Mouse (Mus musculus): Measurements from ENCODE around the gene Ddx52. TPM values are rescaled to one million over a fixed set of nuclear protein-coding genes. Genes with fewer than 3 reads are reported as not detected.

The Ddx52 gene
- polyA plus RNA-seq, 1 experiment, result 19.5 TPM

GRCm38 (mm10) chr11:83969040-83969439 is 27.2 kb downstream of the Ddx52 start:
- DNase-seq (ENCODE audit: low spot score), result no peak

GRCm38 (mm10) chr11:83974561-83975346 is 32.9 kb downstream of the Ddx52 start:
- no peak for DNase-seq (ENCODE audit: low spot score)

DNA sequence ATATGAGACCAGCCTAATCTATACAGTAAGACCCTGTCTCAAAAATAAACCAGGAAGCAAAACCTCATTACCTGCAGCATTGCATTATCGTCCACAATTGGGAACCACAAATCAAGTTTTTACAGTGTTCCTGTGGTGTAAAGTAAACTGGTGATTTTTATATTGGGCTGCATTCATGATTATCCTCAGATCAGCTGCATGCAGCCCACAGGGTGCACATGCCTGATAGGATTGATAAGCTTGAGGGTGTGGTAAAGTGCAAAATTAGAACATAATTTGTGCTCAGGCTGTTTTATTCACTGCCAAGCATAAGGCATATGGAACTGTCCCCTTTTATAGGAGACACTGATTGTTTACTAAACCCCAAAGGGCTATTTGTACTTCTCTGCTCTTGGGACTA is 33.6 kb downstream of the Ddx52 start:
- no peak for DNase-seq (ENCODE audit: low spot score)

DNA sequence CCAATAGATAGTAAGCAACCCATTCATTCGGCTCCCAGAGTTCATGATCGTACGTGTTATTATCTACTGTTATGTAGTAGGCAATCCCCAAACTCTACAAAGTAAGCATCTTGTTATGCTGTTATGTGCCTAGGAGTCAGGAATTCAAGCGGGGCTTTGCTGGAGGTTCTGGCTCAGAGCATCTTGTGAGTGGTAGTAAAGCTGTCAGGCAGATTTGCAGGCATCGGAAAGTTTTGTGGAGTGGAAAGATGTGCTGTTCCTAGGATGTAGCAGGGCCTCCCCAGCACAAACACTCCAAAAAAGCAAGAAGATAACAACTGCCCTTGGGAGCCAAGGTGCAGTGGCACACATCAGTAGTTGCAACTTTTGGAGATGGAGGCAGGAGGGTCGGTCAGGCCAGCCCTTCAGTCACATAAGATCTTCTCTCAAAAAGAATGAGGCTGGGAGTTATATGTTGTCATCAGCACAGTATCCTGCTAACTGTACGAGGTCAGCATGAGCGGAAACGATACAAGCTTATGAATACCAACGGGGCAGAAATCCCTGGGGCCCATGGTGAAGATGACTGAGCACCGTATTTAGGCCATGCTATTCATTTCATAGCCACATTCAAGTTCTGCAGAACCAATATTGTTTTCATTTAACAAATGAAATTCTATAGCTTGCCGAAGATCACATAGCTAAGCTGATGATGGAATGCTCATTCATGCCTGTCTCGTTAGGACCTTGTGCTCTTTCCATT is 34.5 kb downstream of the Ddx52 start:
- no peak for DNase-seq (ENCODE audit: low spot score)

- DNase-seq (ENCODE audit: low spot score), result no peak
These were observed 35.9 kb downstream of the Ddx52 start for GRCm38 (mm10) chr11:83977810-83978209.

DNA sequence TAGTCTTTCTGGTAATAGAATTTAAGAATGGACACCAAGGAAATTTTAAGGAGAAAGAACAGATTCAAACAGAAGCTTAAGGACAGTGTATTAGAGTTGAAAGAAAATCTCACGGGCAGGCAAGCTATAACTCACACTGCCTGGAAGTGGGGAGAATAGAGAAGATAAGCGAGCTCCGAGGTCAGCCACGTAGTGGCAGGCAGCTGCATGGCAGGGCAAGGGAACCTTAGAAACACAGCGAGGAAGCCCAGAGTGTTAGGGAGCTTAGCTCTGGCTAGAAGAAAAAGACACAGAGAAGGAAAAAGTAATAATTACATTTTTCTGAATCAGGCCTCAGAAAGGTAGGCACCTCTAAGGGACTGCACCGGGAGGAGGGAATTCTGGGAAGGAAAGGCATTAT is 38.1 kb downstream of the Ddx52 start:
- no peak for DNase-seq (ENCODE audit: low spot score)

DNA sequence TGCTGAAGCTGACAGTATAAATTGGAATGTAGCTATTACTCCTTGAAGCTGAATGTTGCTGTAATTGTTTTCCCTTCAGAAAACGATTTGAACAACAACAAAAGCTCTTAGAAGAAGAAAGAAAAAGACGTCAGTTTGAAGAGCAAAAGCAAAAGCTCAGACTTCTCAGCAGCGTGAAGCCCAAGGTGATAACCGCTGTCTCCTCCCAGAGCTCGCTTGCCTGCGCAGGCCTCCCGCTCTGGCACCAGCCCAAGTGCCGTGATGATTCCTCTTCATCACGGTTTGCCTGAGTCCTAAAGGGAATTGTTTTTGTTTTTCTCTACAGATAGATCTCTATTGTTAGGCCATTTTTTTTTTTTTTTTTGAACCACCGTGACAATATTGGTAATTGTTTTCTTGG is 39.5 kb downstream of the Ddx52 start:
- no peak for DNase-seq (ENCODE audit: low spot score)

DNA sequence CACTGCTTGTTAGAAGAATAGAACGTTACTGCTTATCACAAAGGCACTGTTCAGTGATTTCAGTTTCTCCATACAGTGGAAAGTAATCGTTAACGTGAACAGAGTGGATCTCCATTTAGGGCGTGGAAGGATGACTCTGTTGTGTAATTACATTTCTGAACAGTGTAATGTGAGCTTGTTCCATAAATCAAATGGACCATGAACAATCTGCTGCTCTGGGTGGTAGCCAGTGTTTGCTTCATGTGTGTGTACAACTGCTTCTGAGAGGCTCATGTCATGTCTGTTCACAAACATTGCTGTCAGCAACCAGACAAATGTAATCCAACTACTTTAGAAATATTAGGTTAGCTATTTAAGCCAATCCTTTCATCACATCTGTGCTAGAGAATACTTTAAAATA is 49.8 kb downstream of the Ddx52 start:
- no peak for DNase-seq (ENCODE audit: low spot score)

DNA sequence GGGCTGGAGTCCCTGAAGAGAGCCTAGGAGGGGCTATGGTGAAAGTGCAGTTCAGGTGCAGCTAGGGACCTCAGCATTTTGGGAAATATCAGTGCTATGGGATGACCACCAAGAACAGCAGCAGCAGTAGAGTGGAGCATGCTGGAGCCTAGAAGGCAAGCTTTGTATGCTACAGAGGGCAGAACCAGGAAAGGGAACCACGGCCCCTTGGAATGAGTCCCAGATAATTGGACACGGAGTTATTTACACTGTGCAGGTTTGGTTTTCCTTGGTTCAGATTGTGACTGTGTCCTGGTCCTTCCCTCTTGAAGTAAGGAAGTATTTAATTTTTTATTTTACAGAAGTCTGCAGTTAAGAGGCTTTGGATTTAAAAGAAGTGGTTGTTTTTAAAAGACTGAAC is 51.6 kb downstream of the Ddx52 start:
- no peak for DNase-seq (ENCODE audit: low spot score)

GRCm38 (mm10) chr11:83994481-83994880 is 52.6 kb downstream of the Ddx52 start:
- no peak for DNase-seq (ENCODE audit: low spot score)

DNA sequence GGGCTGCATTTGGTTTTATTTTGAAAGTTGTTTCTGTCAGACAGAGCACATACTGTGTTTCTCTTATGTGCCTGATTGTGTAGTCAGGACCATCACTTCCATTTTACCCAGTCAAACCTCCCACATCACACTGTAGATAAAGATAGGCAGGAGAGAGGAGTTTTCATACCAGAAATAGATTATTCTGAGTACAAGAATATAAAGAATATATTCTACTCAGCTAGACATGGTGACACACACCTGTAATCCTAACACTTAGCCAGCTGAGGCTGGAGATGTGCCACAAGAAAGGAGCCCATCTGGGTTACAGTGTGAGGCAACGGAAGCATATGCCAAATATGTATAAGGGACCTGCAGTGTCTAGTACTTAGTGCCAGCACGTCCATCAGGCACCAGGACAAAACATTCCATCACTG is 53.7 kb downstream of the Ddx52 start:
- DNase-seq (ENCODE audit: low spot score), result no peak

DNA sequence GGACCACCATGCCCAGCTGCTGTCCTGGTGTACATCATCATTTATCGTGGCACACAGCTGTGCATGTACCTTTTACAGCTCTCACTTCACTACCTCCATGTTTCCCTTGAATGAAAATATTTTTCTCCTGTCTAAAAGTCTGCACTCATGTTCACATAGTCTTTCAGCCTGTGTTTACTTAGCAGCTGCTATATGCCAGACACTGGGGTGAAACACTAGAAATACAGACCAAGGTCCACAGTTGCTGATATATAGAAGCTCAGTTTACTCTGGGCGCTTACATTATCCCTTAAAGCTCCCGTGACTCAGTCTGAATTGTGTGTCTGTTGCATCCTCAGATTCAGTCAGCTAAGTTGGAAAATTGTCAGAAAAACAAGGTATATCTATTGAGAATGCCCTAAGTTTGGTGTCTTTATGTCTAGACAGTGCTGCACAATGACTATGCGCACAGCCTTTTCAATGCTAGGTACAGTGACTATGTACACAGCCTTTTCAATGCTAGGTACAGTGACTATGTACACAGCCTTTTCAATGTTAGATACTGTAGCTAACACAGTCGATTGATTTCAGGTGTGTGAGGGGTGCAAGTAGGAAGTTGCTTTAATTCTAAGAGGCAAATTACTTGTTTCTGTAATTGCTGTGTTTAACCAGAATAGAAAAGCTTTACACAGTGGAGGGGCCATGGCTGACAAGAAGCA is 55.5 kb downstream of the Ddx52 start:
- DNase-seq (ENCODE audit: low spot score), result no peak

DNA sequence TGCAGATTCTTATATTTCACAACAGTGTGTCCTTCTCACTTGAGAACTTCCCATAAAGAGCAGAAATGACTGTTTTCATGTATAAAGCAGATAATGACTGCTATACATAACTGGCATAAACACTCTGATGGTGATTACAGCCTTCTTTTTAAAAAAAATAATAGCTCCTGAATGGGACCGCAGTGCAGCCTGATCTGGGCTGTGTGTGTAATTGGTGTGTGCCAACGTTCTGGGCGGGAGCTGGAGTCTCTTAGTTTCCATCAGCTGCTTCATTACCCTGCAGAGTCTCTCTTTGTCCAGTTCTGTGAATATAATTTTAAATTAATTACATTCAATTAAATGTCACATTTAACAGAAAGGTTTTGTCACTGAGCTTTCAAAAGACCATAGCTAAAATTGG is 57.1 kb downstream of the Ddx52 start:
- DNase-seq (ENCODE audit: low spot score), result no peak

GRCm38 (mm10) chr11:83999411-83999915 is 57.6 kb downstream of the Ddx52 start:
- no peak for DNase-seq (ENCODE audit: low spot score)

- DNase-seq (ENCODE audit: low spot score), result no peak
These were observed 59.4 kb downstream of the Ddx52 start for GRCm38 (mm10) chr11:84001257-84001656.

- DNase-seq (ENCODE audit: low spot score), result no peak
These were observed 62.1 kb downstream of the Ddx52 start for GRCm38 (mm10) chr11:84003986-84004385.

- DNase-seq (ENCODE audit: low spot score), result no peak
These were observed 67.1 kb downstream of the Ddx52 start for GRCm38 (mm10) chr11:84009001-84009400.

DNA sequence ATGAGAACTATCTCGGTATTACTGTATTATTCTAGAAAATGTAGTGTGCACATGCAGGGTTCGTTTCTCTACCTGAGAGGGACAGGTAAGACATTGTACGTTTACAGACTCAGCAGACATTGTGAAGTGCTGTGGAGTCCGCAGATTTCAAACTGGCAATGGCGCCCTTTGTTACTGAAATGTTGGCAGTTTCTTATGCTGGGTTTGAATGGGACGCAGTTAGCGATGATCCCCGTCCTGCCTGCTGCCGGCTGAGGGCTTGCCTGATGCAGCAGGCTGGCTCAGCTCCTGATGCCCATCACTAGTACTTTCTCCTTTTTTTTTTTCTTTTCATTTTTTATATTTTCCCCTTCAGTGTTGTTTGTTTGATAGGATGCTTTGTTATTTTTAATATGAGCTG is 68.5 kb downstream of the Ddx52 start:
- DNase-seq (ENCODE audit: low spot score), result no peak

DNA sequence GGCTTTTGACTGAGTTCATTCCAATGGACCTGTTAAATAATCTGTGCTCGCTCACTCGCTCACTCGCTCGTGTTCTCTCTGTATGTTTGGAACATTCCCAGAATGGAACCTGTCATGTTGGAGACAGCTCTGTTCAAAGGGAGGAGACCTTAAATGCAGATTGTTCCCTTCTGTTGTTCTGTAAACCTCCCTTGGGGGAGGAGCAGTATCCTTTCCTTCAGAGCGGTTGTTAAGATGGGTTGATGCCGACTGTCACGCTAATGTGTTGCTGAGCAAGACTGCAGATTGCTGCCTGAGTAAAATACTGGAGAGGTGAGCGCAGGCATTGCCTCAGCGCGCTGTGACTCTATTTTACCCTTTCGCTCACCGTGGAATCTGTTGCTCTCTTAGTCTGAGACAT is 69.2 kb downstream of the Ddx52 start:
- no peak for DNase-seq (ENCODE audit: low spot score)

- DNase-seq (ENCODE audit: low spot score), result no peak
These were observed 69.7 kb downstream of the Ddx52 start for GRCm38 (mm10) chr11:84011576-84011975.

Data from urinary bladder, adult 2 months (tissue).